Mouse (Mus musculus) gastrocnemius, postnatal 10 days (tissue): ENCODE results near the gene Evpl. TPM values are rescaled to one million over a fixed set of nuclear protein-coding genes. Genes with fewer than 3 reads are reported as not detected.
"Not testable (repeated sequence)": the region's sequence is repeated elsewhere in the genome, so short reads cannot be mapped to it uniquely, and the experiment has no call there.

Source experiments
- DNase-seq: peaks from one replicate; pipeline ENCODE4 v3.0.0; 2021; ENCODE audit warnings: mixed read lengths
- long read RNA-seq, 2 experiments: library from polyadenylated mRNA; stranded (forward); transcript quantifications; one replicate each; pipeline ENCODE4 v2.0.0; 2021
- total RNA-seq, 2 experiments: library from RNA; stranded (reverse); gene quantifications; 2 replicates each; pipeline ENCODE4 v1.2.3; 2021

Gene Evpl
- total RNA-seq, result under 1 TPM; 0.09 to 0.34 TPM
- long read RNA-seq, experiment 1, partial matches to known transcripts, result 0 of 1 reads
- long read RNA-seq, experiment 1, other reads (novel, unspliced or antisense), result 1 of 1 reads
- long read RNA-seq, experiment 2, result 0 reads

- peak; percentile 23 for DNase-seq
Observed at GRCm38 (mm10) chr11:116237742-116238395, at the start of gene Evpl. Gene Evpl, minus strand, starts transcription at chr11:116238077.

- peak; percentile 41 for DNase-seq
Observed at GRCm38 (mm10) chr11:116287351-116287750, 49.5 kb upstream of the Evpl start.

GRCm38 (mm10) chr11:116285770-116286191, 47.9 kb upstream of the Evpl start:
- DNase-seq, result peak; percentile 59

- DNase-seq, result no peak
Observed at GRCm38 (mm10) chr11:116283982-116284381, 46.1 kb upstream of the Evpl start.

GRCm38 (mm10) chr11:116282912-116283521, 45.1 kb upstream of the Evpl start:
- no peak for DNase-seq

DNA sequence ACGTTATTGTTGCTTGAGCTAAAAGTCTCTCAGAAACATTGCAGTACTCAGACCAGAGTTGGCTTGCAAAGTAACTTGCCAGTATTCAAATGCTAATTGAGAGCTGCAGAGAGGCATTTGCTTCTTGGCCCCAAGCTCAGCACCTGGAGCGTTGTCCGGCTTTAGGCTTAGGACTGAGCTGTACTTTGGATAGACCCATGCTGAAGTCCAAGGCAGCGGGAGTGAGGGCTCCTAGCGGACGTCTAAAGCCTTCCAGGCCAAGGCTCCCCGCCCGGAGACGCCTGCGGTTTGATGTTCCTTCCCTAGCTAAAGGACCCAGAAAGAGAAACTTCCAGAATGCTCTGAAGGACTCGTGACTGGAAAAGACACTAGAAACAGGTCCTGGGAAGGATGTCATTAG, 44.2 kb upstream of the Evpl start:
- no peak for DNase-seq

DNA sequence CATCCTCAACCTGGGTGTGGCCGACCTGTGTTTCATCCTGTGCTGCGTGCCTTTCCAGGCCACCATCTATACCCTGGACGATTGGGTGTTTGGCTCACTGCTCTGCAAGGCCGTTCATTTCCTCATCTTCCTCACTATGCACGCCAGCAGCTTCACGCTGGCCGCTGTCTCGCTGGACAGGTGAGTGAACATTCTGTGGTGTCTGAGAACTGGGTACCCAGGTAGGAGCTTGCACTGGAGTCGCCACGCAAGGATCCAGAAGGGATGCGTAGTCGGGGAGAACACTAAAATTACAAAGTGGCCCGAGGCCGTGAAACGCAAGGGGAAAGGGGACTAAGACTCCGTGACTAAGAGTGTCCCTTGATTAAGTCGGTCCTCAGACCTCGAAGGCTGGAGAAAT, 43.8 kb upstream of the Evpl start:
- DNase-seq, result no peak

- DNase-seq, result no peak
Observed at GRCm38 (mm10) chr11:116280751-116281663, 43.1 kb upstream of the Evpl start, which contains the start of gene Galr2. Gene Galr2, plus strand, starts transcription at chr11:116280939.

GRCm38 (mm10) chr11:116277184-116277583, 39.3 kb upstream of the Evpl start:
- not testable (repeated sequence) for DNase-seq

DNA sequence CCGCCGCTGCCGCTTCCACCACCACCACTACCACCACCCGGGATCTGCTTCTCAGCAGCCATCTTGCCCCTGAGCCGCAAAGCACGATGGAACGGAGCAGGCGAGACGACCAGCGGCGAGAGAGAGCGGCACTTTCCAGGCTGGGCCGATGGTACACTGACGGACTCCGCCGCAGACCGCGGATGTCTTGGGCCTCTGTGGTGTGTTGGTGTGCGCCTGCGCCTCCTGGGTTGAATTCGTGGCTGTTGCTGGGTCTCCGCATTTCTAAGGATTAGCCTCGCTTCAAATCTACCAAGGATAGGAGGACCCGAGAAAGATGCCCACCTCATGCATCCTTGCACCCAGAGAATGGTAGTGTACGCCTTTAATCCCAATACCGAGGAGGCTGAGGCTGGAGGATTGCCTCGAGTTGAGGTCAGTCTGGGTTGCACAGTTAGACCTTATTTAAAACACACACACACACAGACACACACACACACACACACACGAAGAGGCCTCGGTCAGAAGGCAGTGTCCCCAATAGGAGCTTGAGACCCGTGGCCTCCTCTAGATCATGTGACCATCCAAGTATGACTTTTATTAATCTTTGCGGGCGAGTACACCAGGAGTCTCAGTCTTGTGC, 36.3 kb upstream of the Evpl start, which contains the start of gene Srp68:
Gene Srp68, minus strand, starts transcription at position 173 of the 622 bp plus-strand sequence.
- DNase-seq, result peak; percentile 88

- DNase-seq, result no peak
Observed at GRCm38 (mm10) chr11:116273469-116274044, 35.7 kb upstream of the Evpl start.

DNA sequence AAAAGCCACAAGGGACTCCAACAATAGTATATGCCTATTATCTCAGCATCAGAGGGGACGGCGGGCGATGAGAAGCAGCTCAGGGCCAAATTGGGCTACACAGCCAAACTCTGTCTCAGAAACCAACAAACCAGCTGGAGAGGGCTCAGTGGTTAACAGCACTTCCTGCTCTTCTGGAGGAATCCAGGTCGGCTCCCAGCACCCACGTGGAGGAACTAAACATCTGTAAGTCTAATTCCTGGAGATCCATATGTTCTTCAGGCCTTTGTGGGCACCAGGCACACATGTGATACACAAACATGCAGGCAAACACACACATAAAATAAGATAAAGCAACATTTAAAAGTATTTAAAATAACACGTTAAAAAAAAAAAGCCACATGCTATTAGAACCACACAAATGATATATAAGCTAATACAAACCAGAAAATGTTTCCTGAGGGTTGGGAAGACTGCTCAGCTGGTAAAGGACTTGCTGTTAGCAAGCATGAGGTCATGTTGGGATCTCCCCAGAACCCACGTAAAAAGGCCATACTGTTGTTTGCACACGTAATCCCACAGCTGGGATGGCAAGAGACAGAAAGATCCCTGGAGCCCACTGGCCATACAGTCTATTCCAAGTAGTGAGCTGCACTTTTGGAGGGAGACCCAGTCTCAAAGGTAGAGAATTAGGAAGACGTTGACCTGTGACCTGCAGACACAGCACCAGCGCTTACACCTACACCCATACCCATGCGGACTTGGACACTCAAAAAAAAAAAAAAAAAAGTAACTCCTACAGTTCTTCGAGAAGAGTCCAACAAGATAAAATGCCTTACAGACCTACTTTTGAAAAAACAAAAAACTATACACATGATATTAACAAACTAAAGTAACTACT, 35.0 kb upstream of the Evpl start:
- DNase-seq, result no peak

DNA sequence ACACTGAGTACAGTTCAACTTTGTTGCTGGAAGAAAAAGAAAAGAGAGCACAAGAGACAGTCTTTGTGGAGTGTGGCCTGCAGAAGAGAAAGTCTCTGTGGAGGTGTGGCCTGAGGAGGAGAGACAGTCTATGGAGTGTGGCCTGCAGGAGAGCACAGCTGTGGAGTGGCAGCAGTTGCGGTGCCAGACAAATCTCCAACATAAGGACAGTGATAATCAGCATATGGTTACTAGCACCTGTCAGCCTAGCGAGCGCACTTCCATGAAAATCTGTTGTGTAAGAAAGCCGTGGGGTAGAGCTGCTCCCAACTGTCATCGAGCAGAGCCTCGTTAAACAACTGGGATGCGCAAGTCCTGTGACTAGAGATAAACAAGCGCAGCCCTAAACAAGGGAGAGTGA, 31.7 kb upstream of the Evpl start:
- DNase-seq, result no peak

DNA sequence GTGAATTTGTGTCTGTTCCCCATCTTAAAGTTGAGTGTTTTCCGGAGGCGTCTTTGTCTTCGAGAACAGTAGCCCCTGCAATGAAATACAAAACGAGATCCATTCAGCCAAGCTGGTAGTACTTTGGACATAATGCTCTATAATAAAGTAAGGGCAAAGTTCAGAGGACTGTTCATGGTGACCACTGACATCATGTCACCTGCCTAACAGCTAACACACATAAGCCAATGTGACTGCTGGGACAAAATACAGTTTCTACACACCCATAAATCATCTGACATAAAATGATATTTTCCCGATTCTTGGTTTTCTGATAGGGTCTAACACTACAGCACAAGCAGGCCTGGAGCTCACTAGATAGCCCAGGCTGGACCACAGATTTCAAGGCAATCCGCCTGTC, 30.4 kb upstream of the Evpl start:
- no peak for DNase-seq

DNA sequence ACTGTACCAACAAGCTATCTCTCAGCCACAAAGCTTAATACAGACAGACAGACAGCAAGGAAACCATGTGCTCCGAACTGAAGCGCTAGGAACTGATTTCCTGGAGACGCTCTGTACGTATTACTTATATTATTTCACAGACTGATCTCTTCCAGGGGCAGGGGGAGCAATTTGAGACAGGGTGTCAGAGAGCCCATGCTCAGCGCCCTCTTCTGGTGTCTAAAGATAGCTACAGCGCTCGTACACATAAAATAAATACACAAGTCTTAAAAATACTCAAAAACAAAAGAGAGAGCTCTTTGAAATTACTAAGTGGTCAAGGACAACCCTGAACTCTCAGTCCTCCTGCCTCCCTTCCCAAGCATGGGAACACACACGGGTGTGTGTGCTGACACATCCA, 29.8 kb upstream of the Evpl start:
- no peak for DNase-seq

GRCm38 (mm10) chr11:116265850-116266249, 28.0 kb upstream of the Evpl start:
- DNase-seq, result no peak

GRCm38 (mm10) chr11:116265352-116265751, 27.5 kb upstream of the Evpl start:
- DNase-seq, result no peak

GRCm38 (mm10) chr11:116260259-116260658, 22.4 kb upstream of the Evpl start:
- no peak for DNase-seq

- no peak for DNase-seq
Observed at GRCm38 (mm10) chr11:116259461-116259860, 21.6 kb upstream of the Evpl start.

DNA sequence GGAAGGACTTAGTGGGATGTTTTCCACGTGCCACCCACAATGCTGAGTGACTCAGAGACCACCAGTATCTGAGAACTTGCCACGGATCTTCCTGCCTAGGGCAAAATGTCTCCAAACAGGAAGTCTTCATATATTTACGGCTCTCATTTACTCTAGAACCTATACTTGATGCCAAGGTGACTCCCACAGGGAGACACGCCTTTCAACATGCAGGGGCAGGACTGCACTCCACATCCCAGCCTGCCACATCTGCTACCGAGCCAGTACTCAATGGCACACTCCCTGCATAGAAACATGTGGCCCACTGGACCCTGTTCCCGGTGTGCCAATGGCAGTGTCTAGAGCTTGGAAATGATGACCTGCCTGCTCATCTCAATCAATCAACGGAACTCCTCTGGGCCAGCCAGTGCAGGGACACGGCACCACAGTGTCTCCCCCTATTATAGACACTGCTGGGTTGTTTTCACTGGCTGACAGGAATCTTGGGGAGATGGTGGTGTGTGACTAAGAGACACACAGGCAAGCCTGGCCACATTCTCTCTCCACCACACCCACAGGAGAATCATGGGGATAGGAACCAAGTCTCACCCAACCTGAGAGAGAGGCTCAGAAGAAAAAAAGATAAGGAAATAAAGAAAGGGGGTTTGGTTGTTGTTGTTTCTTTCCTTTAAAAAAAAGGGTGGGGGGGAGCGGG, 18.3 kb upstream of the Evpl start:
- no peak for DNase-seq
